Mouse (Mus musculus) cerebellum, adult 2 months (tissue): Measurements from ENCODE around the gene Hsd17b12. TPM values are rescaled to one million over a fixed set of nuclear protein-coding genes. Genes with fewer than 3 reads are reported as not detected.

Experiments used
- DNase-seq, 2 experiments: peaks; one replicate each; pipeline ENCODE4 v3.0.0; 2021
- H3K27ac ChIP-seq: fragments of 200-500 bp; 2 replicates; pipeline ENCODE4 v1.5.1; 2012; ENCODE audit warnings: low read length, control low read depth, inconsistent platforms; ENCODE audit not compliant: insufficient read depth
- H3K27me3 ChIP-seq: fragments of 200-500 bp; 2 replicates; pipeline ENCODE4 v1.6.1; 2012; ENCODE audit warnings: inconsistent platforms, mild to moderate bottlenecking, low read length, moderate library complexity; ENCODE audit not compliant: control insufficient read depth, insufficient read depth
- H3K4me1 ChIP-seq: fragments of 200-500 bp; 2 replicates; pipeline ENCODE4 v1.6.1; 2011; ENCODE audit warnings: low read length; ENCODE audit not compliant: control insufficient read depth, insufficient read depth
- H3K4me3 ChIP-seq: fragments of 200-500 bp; replicated peaks from 2 replicates; pipeline ENCODE3; 2011; ENCODE audit warnings: mild to moderate bottlenecking, low read depth, low read length, control low read depth; ENCODE audit not compliant: insufficient read depth
- CTCF ChIP-seq: fragments of 200-500 bp; IDR thresholded peaks from 2 replicates; pipeline ENCODE4 v1.5.1; 2011; ENCODE audit warnings: low read depth, mild to moderate bottlenecking, control low read depth, low read length, moderate library complexity, borderline replicate concordance; ENCODE audit not compliant: insufficient read depth
- POLR2A ChIP-seq: fragments of 200-500 bp; IDR thresholded peaks from 2 replicates; pipeline ENCODE4 v1.6.1; 2011; ENCODE audit warnings: low read length, control low read depth, borderline replicate concordance; ENCODE audit not compliant: insufficient read depth
- WGBS: fragments of 180-500 bp; shearing (Covaris S2); methylation state at CpG from one replicate; pipeline ENCODE4 v1.1.7; 2018; 5-methylcytosine and 5-hydroxymethylcytosine counted together
- polyA plus RNA-seq: library from polyadenylated mRNA; depleted of rRNA; stranded (reverse); fragments of >200 nt; gene quantifications from 2 replicates; pipeline ENCODE4 v1.2.3, GENCODE M21; 2012

The Hsd17b12 gene
- polyA plus RNA-seq, 1 experiment = 89.1 TPM

DNA sequence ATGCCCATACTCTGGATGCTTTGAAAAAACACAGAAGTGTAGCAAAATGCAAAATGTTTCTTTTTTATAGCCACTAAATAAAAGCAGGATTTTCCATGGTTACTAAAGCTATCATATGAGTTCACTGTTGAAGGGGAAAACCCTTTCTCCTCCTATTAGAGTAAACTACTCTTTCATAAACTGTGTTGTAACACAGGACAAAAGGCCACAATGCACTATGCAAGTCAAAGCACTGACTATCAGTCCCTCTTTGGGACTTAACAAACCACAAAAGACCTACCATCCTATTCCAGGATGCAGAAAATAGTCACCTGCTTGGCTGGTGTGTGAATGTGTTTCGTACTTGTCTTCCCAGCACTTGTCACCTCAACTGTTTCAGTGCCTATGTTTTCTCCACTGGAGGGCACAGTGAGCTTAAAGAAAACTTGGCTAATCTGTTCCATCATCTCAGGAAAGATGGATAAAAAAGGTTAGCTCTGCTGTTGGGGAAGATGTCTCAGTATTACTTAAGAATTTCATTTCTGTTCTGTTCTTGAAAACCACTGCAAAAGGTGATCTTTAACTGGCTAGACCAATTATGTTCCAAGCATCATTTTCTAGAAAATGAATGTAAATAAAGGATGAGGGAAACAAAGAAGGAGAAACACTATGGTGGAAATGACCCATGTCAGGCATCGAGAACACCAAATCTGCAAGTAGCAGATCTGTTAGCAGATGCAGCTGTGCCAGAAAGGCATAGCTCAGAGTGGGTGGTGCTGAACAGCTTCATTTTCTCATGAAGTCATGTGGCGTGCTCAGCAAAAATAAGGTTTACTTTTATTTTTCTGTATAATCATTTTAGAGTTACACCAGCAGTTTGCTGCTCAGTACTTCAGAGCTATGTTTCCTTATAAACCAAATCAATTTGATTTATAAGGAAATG, 19.0 kb downstream of the Hsd17b12 start:
- no peak overlapping the region for H3K27ac ChIP-seq
- TF ChIP-seq CTCF (no peak), POLR2A (no peak)
- WGBS = 76% methylated on average over 3 of the region's 3 CpGs
- no peak overlapping the region for H3K4me3 ChIP-seq
- no peaks in the 10 kb centered on the region for H3K27me3 ChIP-seq
- H3K4me1 ChIP-seq = no peaks in the 10 kb centered on the region
- DNase-seq = no peak

- Histone ChIP-seq H3K4me3 (no peak overlapping the region), H3K4me1 (no peaks in the 10 kb centered on the region), H3K27ac (no peak overlapping the region), H3K27me3 (no peaks in the 10 kb centered on the region)
- DNase-seq = no peak
- WGBS = 89% methylated on average over 3 of the region's 3 CpGs
- TF ChIP-seq CTCF = no peak
- TF ChIP-seq POLR2A = no peak
Observed at GRCm38 (mm10) chr2:94136837-94137236, 20.9 kb downstream of the Hsd17b12 start.

- WGBS = 61% methylated on average over 3 of the region's 3 CpGs
- DNase-seq = no peak
- no peak for TF ChIP-seq POLR2A
- no peak for TF ChIP-seq CTCF
- Histone ChIP-seq H3K4me3 (no peak overlapping the region), H3K27me3 (no peaks in the 10 kb centered on the region), H3K4me1 (no peaks in the 10 kb centered on the region; the same call in 1 of the 2 replicates), H3K27ac (no peak overlapping the region)
Observed at GRCm38 (mm10) chr2:94128496-94128895, 29.3 kb downstream of the Hsd17b12 start.

GRCm38 (mm10) chr2:94122182-94123041, 35.4 kb downstream of the Hsd17b12 start:
- TF ChIP-seq POLR2A (no peak), CTCF (no peak)

GRCm38 (mm10) chr2:94103758-94104157, 54.0 kb downstream of the Hsd17b12 start:
- DNase-seq = no peak
- Histone ChIP-seq H3K4me1 (no peaks in the 10 kb centered on the region), H3K27ac (no peak overlapping the region), H3K27me3 (no peaks in the 10 kb centered on the region), H3K4me3 (no peak overlapping the region)
- TF ChIP-seq CTCF (no peak), POLR2A (no peak)
- 95% methylated on average over 2 of the region's 2 CpGs for WGBS

More at GRCm38 (mm10) chr2:94122182-94123041, 35.4 kb downstream of the Hsd17b12 start:
- H3K27ac ChIP-seq = peak overlapping the region; percentile 97
- peaks cover 3% of the 10 kb centered on the region; the same call in 1 of the 2 replicates for H3K4me1 ChIP-seq
- no peaks in the 10 kb centered on the region for H3K27me3 ChIP-seq
- peak; percentile 61 to 76 for DNase-seq
- peak overlapping the region; percentile 2 for H3K4me3 ChIP-seq
- 4% methylated on average over 7 of the region's 7 CpGs for WGBS

DNA sequence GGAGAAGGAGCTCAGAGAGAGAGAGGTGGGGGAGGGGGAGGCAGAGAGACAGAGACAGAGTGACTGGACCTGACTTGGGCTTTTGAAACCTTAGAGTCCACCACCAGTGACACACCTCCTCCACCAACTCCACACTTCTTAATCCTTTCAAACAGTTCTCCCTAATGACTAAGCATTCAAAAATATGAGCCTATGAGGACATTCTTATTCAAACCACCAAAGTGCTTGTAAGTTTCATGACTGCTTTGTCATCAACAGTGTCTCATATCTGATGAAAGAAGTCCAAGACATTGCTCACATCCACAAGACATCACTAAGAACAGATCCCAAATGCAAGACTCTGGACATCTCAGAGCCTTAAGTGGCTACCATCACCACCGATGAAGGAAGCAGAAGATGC, 67.9 kb downstream of the Hsd17b12 start:
- 100% methylated on average over 1 of the region's 1 CpGs for WGBS
- Histone ChIP-seq H3K4me1 (no peaks in the 10 kb centered on the region), H3K4me3 (no peak overlapping the region), H3K27me3 (no peaks in the 10 kb centered on the region), H3K27ac (no peak overlapping the region)
- TF ChIP-seq CTCF = no peak
- TF ChIP-seq POLR2A = no peak
- no peak for DNase-seq

DNA sequence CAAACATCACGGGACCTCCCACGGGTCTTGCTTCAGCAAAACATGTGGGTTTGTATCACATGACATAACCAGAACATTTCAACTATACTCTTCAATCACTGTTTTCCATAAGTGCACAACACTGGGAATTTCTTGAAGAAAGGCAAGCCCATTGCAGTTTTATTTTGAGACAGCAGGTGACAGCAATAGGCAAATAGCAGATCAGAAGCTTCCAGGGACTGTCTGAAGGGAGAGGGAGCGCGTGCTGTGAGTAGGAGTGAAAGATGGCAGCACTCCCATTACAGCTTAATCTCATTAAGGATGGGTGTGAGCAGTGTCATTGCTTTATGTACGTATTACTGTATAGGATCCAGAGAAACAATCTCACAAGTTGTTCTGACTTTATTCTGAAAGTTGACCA, 88.3 kb downstream of the Hsd17b12 start:
- Histone ChIP-seq H3K4me1 (no peaks in the 10 kb centered on the region), H3K27ac (no peak overlapping the region), H3K27me3 (no peaks in the 10 kb centered on the region), H3K4me3 (no peak overlapping the region)
- TF ChIP-seq POLR2A = no peak
- no peak for DNase-seq
- 84% methylated on average over 5 of the region's 5 CpGs for WGBS

DNA sequence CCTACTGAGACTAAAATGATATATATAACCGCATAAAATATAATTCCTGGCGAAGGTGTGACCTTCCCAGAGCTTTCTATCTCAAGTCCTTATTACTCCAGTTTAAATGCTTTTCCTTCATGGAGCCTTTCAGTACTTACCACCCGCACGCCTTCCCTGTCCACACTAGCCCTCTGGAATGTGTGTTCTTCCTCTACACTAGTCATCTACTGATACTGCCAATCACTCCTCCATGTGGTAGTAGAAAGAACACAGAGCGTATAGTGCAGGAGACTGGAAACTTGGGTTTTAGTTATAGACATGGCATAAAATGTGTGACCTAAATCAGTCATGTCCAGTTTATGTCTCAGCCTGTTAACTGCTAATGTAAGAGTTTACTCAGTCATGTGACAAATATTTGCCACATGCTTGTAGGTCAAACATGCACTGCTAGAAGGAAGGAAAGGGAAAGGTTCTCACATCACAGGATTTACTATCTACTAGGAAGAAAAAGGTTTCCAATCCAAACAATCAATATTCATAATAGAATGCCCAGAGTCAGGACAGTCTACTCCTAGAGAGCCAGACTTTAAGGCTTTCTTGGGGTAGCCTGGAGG, 91.1 kb downstream of the Hsd17b12 start:
- TF ChIP-seq CTCF (no peak), POLR2A (no peak)
- H3K27me3 ChIP-seq = no peaks in the 10 kb centered on the region
- 93% methylated on average over 5 of the region's 5 CpGs for WGBS

More for the DNA sequence above, 91.1 kb downstream of the Hsd17b12 start:
- Histone ChIP-seq H3K4me1 (no peaks in the 10 kb centered on the region), H3K27ac (no peak overlapping the region), H3K4me3 (no peak overlapping the region)
- no peak for DNase-seq
